Mouse (Mus musculus) liver (tissue): Measurements from ENCODE around the gene Il16.
"Not testable (repeated sequence)": the region's sequence is repeated elsewhere in the genome, so short reads cannot be mapped to it uniquely, and the experiment has no call there.

ENCODE experiments used
- DNase-seq: peaks from one replicate; pipeline ENCODE4 v3.0.0-alpha.2; 2020; ENCODE audit warnings: mixed read lengths

Il16 gene

GRCm38 (mm10) chr7:83735108-83735781 is 10.3 kb downstream of the Il16 start:
- no peak for DNase-seq

- DNase-seq, result no peak
Measured at GRCm38 (mm10) chr7:83734671-83735082, 10.8 kb downstream of the Il16 start.

- no peak for DNase-seq
Measured at GRCm38 (mm10) chr7:83734246-83734645, 11.3 kb downstream of the Il16 start.

GRCm38 (mm10) chr7:83732781-83733180 is 12.7 kb downstream of the Il16 start:
- DNase-seq, result no peak

GRCm38 (mm10) chr7:83731961-83732666 is 13.4 kb downstream of the Il16 start:
- no peak for DNase-seq

- DNase-seq, result no peak
Measured at GRCm38 (mm10) chr7:83731297-83731696, 14.2 kb downstream of the Il16 start.

- DNase-seq, result no peak
Measured at GRCm38 (mm10) chr7:83726936-83727632, 18.4 kb downstream of the Il16 start.

- DNase-seq, result no peak
Measured at GRCm38 (mm10) chr7:83725801-83726200, 19.7 kb downstream of the Il16 start.

- no peak for DNase-seq
Measured at GRCm38 (mm10) chr7:83724541-83724940, 21.0 kb downstream of the Il16 start.

GRCm38 (mm10) chr7:83723954-83724353 is 21.6 kb downstream of the Il16 start:
- no peak for DNase-seq

- DNase-seq, result no peak
Measured at GRCm38 (mm10) chr7:83723221-83723620, 22.3 kb downstream of the Il16 start.

GRCm38 (mm10) chr7:83722485-83722884 is 23.0 kb downstream of the Il16 start:
- DNase-seq, result no peak

GRCm38 (mm10) chr7:83720231-83720630 is 25.3 kb downstream of the Il16 start:
- no peak for DNase-seq

- DNase-seq, result no peak
Measured at GRCm38 (mm10) chr7:83717021-83717725, 28.4 kb downstream of the Il16 start.

- no peak for DNase-seq
Measured at GRCm38 (mm10) chr7:83713639-83714038, 31.9 kb downstream of the Il16 start.

GRCm38 (mm10) chr7:83711676-83712259 is 33.8 kb downstream of the Il16 start:
- not testable (repeated sequence) for DNase-seq

- no peak for DNase-seq
Measured at GRCm38 (mm10) chr7:83703046-83703775, 42.3 kb downstream of the Il16 start.

- DNase-seq, result no peak
Measured at GRCm38 (mm10) chr7:83699066-83699745, 46.3 kb downstream of the Il16 start.

GRCm38 (mm10) chr7:83695449-83696212 is 49.9 kb downstream of the Il16 start:
- peak; percentile 51 for DNase-seq

- DNase-seq, result no peak
Measured at GRCm38 (mm10) chr7:83682640-83683274, 62.8 kb downstream of the Il16 start.
